Mouse (Mus musculus): ENCODE measurements at regions not wholly inside any gene's neighbourhood (a gene's known extent, or its start where the extent isn't known, plus 50 kb on each side); places are given as distances from the start of the nearest gene placed in this dataset. TPM values are rescaled to one million over a fixed set of nuclear protein-coding genes. Genes with fewer than 3 reads are reported as not detected.

Small RNA genes lying in the stretch of these regions (microRNA-seq; reads per million reads assigned to microRNA genes)
- gene Gm22696, result not detected

Measured in forebrain, embryonic 15.5 days (tissue).